Mouse (Mus musculus): ENCODE measurements around the gene C2cd5. TPM values are rescaled to one million over a fixed set of nuclear protein-coding genes. Genes with fewer than 3 reads are reported as not detected.
"Not testable (repeated sequence)": the region's sequence is repeated elsewhere in the genome, so short reads cannot be mapped to it uniquely, and the experiment has no call there.

The C2cd5 gene
- polyA plus RNA-seq, 1 experiment from 2014 or later, result 22.4 TPM

DNA sequence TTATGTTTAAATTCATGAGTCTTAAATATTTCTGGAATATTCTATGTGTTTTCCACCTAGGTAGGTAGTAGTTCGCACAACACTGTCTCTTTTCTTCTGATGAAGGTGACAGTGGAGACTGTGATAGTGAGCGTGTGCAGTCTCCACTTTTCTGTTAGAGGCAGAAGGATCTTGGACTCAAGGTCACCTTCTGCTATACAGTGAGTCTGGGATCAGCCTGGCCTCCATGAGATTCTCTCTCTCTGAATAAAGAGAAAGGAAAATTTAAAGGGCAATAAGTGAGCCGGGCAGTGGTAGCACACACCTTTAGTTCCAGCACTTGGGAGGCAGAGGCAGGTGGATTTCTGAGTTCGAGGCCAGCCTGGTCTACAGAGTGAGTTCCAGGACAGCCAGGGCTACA is 42.9 kb upstream of the C2cd5 start:
- H3K9ac ChIP-seq (ENCODE audit: low read length), result no peak overlapping the region
- no peaks in the 10 kb centered on the region for H3K9me3 ChIP-seq (ENCODE audit: control insufficient read depth, low read length)
- no peak for ATAC-seq (ENCODE audit: insufficient number of reproducible peaks, insufficient read depth, low FRiP score, low read depth)
- no peak overlapping the region for H3K4me2 ChIP-seq (ENCODE audit: low read length)
- H3K27ac ChIP-seq (replicated peaks in 1 of 2; ENCODE audit: control insufficient read depth in 1 of 2, insufficient read depth in 1 of 2, low read depth in 2 of 2, low read length in 2 of 2), result no peak overlapping the region
- H3K36me3 ChIP-seq (ENCODE audit: control insufficient read depth, insufficient read depth, low read length), result no peaks in the 10 kb centered on the region
- no peaks in the 10 kb centered on the region for H3K27me3 ChIP-seq (ENCODE audit: control insufficient read depth, insufficient read depth, low read length)
- H3K4me1 ChIP-seq (ENCODE audit: control insufficient read depth in 2 of 2, insufficient read depth in 2 of 2, low read length in 2 of 2), result peaks cover 0 to 5% of the 10 kb centered on the region in 2 experiments; a peak in 1 of 4 replicates
- H3K4me3 ChIP-seq (ENCODE audit: control insufficient read depth in 1 of 2, insufficient read depth in 1 of 2, low read depth in 1 of 2, low read length in 2 of 2), result no peak overlapping the region
- whole genome bisulfite sequencing, result 78% methylated on average over 4 of the region's 4 CpGs

DNA sequence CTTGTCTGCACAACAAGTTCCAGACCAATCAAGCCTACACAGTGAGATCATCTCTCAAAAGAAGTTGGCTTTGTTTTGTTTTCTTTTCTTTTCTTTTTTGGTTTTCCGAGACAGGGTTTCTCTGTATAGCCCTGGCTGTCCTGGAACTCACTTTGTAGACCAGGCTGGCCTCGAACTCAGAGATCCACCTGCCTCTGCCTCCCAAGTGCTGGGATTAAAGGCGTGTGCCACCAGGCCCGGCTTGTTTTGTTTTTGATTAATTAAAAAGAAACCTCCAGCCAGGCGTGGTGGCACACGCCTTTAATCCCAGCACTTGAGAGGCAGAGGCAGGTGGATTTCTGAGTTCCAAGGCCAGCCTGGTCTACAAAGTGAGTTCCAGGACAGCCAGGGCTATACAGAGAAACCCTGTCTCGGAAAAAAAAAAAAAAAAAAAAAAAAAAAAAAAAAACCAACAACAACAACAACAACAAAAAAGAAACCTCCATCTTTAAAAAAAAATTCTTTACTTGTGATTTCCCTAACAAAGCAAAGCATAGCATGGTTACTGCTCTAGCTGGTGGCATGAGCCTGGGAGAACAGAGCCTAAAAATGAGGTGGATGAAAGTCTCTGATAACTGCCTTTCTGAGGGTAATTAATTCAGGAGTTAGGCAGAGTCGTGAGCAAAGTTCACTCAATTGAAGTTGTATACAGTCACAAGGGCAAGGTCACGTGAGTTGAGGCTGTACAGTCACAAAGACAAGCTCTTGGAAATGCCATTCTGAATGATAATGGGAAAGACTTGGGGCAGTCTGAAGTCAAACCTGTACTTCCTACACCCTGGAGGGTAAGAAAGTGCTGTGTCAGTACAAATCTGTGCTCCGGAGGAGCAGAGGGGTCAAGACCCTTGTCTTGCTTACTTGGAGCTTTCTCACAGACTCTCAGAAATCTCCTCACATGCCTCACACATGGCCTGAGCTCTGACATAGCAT is 42.0 kb upstream of the C2cd5 start:
- not testable (repeated sequence) for H3K9me3 ChIP-seq (ENCODE audit: control insufficient read depth, low read length); H3K27ac ChIP-seq (replicated peaks in 1 of 2; ENCODE audit: control insufficient read depth in 1 of 2, insufficient read depth in 1 of 2, low read depth in 2 of 2, low read length in 2 of 2); H3K4me1 ChIP-seq (ENCODE audit: control insufficient read depth in 2 of 2, insufficient read depth in 2 of 2, low read length in 2 of 2); H3K4me3 ChIP-seq (ENCODE audit: control insufficient read depth in 1 of 2, insufficient read depth in 1 of 2, low read depth in 1 of 2, low read length in 2 of 2); H3K36me3 ChIP-seq (ENCODE audit: control insufficient read depth, insufficient read depth, low read length); H3K9ac ChIP-seq (ENCODE audit: low read length); H3K27me3 ChIP-seq (ENCODE audit: control insufficient read depth, insufficient read depth, low read length); ATAC-seq (ENCODE audit: insufficient number of reproducible peaks, insufficient read depth, low FRiP score, low read depth); H3K4me2 ChIP-seq (ENCODE audit: low read length)
- 76% methylated on average over 8 of the region's 10 CpGs for WGBS

DNA sequence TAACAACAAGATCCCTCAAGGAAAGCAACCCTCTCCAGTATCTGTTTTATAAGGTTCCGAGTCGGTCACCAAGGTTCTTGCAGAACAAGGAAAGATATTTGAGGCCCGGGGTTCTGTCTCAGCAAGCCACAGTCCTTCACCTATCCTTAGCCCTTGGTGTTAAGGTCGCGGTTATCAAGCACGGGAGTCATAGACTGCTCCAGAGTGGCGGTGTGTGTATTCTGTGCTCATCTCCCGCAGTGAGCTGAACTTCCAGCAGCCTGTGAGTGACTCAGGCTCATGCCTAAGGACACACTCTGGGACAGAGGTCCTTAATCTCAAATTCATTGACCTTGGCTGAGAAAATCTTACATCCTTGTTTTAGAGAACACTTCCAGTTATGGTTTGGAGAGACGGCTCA is 40.9 kb upstream of the C2cd5 start:
- WGBS, result 82% methylated on average over 9 of the region's 9 CpGs
- ATAC-seq (ENCODE audit: insufficient number of reproducible peaks, insufficient read depth, low FRiP score, low read depth), result no peak

GRCm38 (mm10) chr6:143139417-143139816 is 39.5 kb upstream of the C2cd5 start:
- WGBS, result 77% methylated on average over 2 of the region's 2 CpGs
- H3K4me3 ChIP-seq (ENCODE audit: control insufficient read depth in 1 of 2, insufficient read depth in 1 of 2, low read depth in 1 of 2, low read length in 2 of 2), result no peak overlapping the region
- no peak overlapping the region for H3K4me2 ChIP-seq (ENCODE audit: low read length)
- H3K4me1 ChIP-seq (ENCODE audit: control insufficient read depth in 2 of 2, insufficient read depth in 2 of 2, low read length in 2 of 2), result peaks cover 0 to 5% of the 10 kb centered on the region in 2 experiments; a peak in 1 of 4 replicates
- H3K36me3 ChIP-seq (ENCODE audit: control insufficient read depth, insufficient read depth, low read length), result no peaks in the 10 kb centered on the region
- no peaks in the 10 kb centered on the region for H3K27me3 ChIP-seq (ENCODE audit: control insufficient read depth, insufficient read depth, low read length)
- H3K9me3 ChIP-seq (ENCODE audit: control insufficient read depth, low read length), result no peaks in the 10 kb centered on the region
- ATAC-seq (ENCODE audit: insufficient number of reproducible peaks, insufficient read depth, low FRiP score, low read depth), result no peak
- no peak overlapping the region for H3K9ac ChIP-seq (ENCODE audit: low read length)
- H3K27ac ChIP-seq (replicated peaks in 1 of 2; ENCODE audit: control insufficient read depth in 1 of 2, insufficient read depth in 1 of 2, low read depth in 2 of 2, low read length in 2 of 2), result no peak overlapping the region

More for the DNA sequence above, 40.9 kb upstream of the C2cd5 start:
- Histone ChIP-seq H3K27ac (replicated peaks in 1 of 2; ENCODE audit: control insufficient read depth in 1 of 2, insufficient read depth in 1 of 2, low read depth in 2 of 2, low read length in 2 of 2) (no peak overlapping the region), H3K9me3 (ENCODE audit: control insufficient read depth, low read length) (no peaks in the 10 kb centered on the region), H3K27me3 (ENCODE audit: control insufficient read depth, insufficient read depth, low read length) (no peaks in the 10 kb centered on the region), H3K4me3 (ENCODE audit: control insufficient read depth in 1 of 2, insufficient read depth in 1 of 2, low read depth in 1 of 2, low read length in 2 of 2) (no peak overlapping the region), H3K4me1 (ENCODE audit: control insufficient read depth in 2 of 2, insufficient read depth in 2 of 2, low read length in 2 of 2) (peaks cover 0 to 5% of the 10 kb centered on the region in 2 experiments; a peak in 1 of 4 replicates), H3K9ac (ENCODE audit: low read length) (no peak overlapping the region), H3K4me2 (ENCODE audit: low read length) (no peak overlapping the region), H3K36me3 (ENCODE audit: control insufficient read depth, insufficient read depth, low read length) (no peaks in the 10 kb centered on the region)

- Histone ChIP-seq H3K4me1 (ENCODE audit: control insufficient read depth in 2 of 2, insufficient read depth in 2 of 2, low read length in 2 of 2) (no peaks in the 10 kb centered on the region), H3K4me3 (ENCODE audit: control insufficient read depth in 1 of 2, insufficient read depth in 1 of 2, low read depth in 1 of 2, low read length in 2 of 2) (no peak overlapping the region), H3K9me3 (ENCODE audit: control insufficient read depth, low read length) (no peaks in the 10 kb centered on the region), H3K27me3 (ENCODE audit: control insufficient read depth, insufficient read depth, low read length) (no peaks in the 10 kb centered on the region), H3K4me2 (ENCODE audit: low read length) (no peak overlapping the region), H3K9ac (ENCODE audit: low read length) (no peak overlapping the region), H3K27ac (replicated peaks in 1 of 2; ENCODE audit: control insufficient read depth in 1 of 2, insufficient read depth in 1 of 2, low read depth in 2 of 2, low read length in 2 of 2) (no peak overlapping the region), H3K36me3 (ENCODE audit: control insufficient read depth, insufficient read depth, low read length) (no peaks in the 10 kb centered on the region)
- 45% methylated on average over 5 of the region's 5 CpGs for WGBS
- ATAC-seq (ENCODE audit: insufficient number of reproducible peaks, insufficient read depth, low FRiP score, low read depth), result no peak
Measured at GRCm38 (mm10) chr6:143137341-143137740, 37.4 kb upstream of the C2cd5 start.

- no peak for ATAC-seq (ENCODE audit: insufficient number of reproducible peaks, insufficient read depth, low FRiP score, low read depth)
- H3K9ac ChIP-seq (ENCODE audit: low read length), result no peak overlapping the region
- H3K4me3 ChIP-seq (ENCODE audit: control insufficient read depth in 1 of 2, insufficient read depth in 1 of 2, low read depth in 1 of 2, low read length in 2 of 2), result no peak overlapping the region
- no peak overlapping the region for H3K4me2 ChIP-seq (ENCODE audit: low read length)
- WGBS, result 91% methylated on average over 7 of the region's 7 CpGs
- no peaks in the 10 kb centered on the region for H3K27me3 ChIP-seq (ENCODE audit: control insufficient read depth, insufficient read depth, low read length)
- no peak overlapping the region for H3K27ac ChIP-seq (replicated peaks in 1 of 2; ENCODE audit: control insufficient read depth in 1 of 2, insufficient read depth in 1 of 2, low read depth in 2 of 2, low read length in 2 of 2)
- no peaks in the 10 kb centered on the region for H3K9me3 ChIP-seq (ENCODE audit: control insufficient read depth, low read length)
- no peaks in the 10 kb centered on the region for H3K36me3 ChIP-seq (ENCODE audit: control insufficient read depth, insufficient read depth, low read length)
- no peaks in the 10 kb centered on the region for H3K4me1 ChIP-seq (ENCODE audit: control insufficient read depth in 2 of 2, insufficient read depth in 2 of 2, low read length in 2 of 2)
Measured at GRCm38 (mm10) chr6:143136688-143137087, 36.7 kb upstream of the C2cd5 start.

- H3K4me3 ChIP-seq (ENCODE audit: control insufficient read depth in 1 of 2, insufficient read depth in 1 of 2, low read depth in 1 of 2, low read length in 2 of 2), result no peak overlapping the region
- H3K9me3 ChIP-seq (ENCODE audit: control insufficient read depth, low read length), result peaks cover 9% of the 10 kb centered on the region; the same call in 1 of the 2 replicates
- no peak overlapping the region for H3K4me2 ChIP-seq (ENCODE audit: low read length)
- no peaks in the 10 kb centered on the region for H3K27me3 ChIP-seq (ENCODE audit: control insufficient read depth, insufficient read depth, low read length)
- no peaks in the 10 kb centered on the region for H3K4me1 ChIP-seq (ENCODE audit: control insufficient read depth in 2 of 2, insufficient read depth in 2 of 2, low read length in 2 of 2)
- no peaks in the 10 kb centered on the region for H3K36me3 ChIP-seq (ENCODE audit: control insufficient read depth, insufficient read depth, low read length)
- no peak overlapping the region for H3K9ac ChIP-seq (ENCODE audit: low read length)
- no peak for ATAC-seq (ENCODE audit: insufficient number of reproducible peaks, insufficient read depth, low FRiP score, low read depth)
- 90% methylated on average over 13 of the region's 13 CpGs for WGBS
- H3K27ac ChIP-seq (replicated peaks in 1 of 2; ENCODE audit: control insufficient read depth in 1 of 2, insufficient read depth in 1 of 2, low read depth in 2 of 2, low read length in 2 of 2), result no peak overlapping the region
Measured at GRCm38 (mm10) chr6:143135097-143135496, 35.2 kb upstream of the C2cd5 start.

All from heart, embryonic 14.5 days (tissue).